Mouse (Mus musculus) limb, embryonic 14.5 days (tissue): ENCODE results near the gene Adamts2. TPM values are rescaled to one million over a fixed set of nuclear protein-coding genes. Genes with fewer than 3 reads are reported as not detected.
A peak's percentile ranks its signal among the peaks of the same experiment; 100 is the strongest.

Experiments
- ATAC-seq: fragments of 200-750 bp; cut with Nextera tagmentation; 2 replicates; pipeline ENCODE4 v1.8.0; 2017; ENCODE audit warnings: low read depth, moderate number of reproducible peaks, moderate TSS enrichment; ENCODE audit not compliant: low FRiP score
- DNase-seq: peaks from one replicate; pipeline ENCODE4 v3.0.0-alpha.2; 2015; ENCODE audit warnings: low spot score
- H3K27ac ChIP-seq: fragments of 300-500 bp; sonication (generic); replicated peaks from 2 replicates; pipeline ENCODE4 v1.5.1; 2014; ENCODE audit warnings: low read depth, mild to moderate bottlenecking, low read length, moderate library complexity, mixed read lengths
- H3K27me3 ChIP-seq: fragments of 300-500 bp; sonication (generic); 2 replicates; pipeline ENCODE4 v1.6.1; 2014; ENCODE audit warnings: low read length, mixed read lengths; ENCODE audit not compliant: control insufficient read depth, insufficient read depth
- H3K36me3 ChIP-seq: fragments of 300-500 bp; sonication (generic); 2 replicates; pipeline ENCODE4 v1.6.1; 2014; ENCODE audit warnings: mild to moderate bottlenecking, low read length, moderate library complexity, mixed read lengths; ENCODE audit not compliant: control insufficient read depth, insufficient read depth
- H3K4me1 ChIP-seq: fragments of 300-500 bp; sonication (generic); 2 replicates; pipeline ENCODE4 v1.6.1; 2014; ENCODE audit warnings: antibody characterized with exemption, low read length, mixed read lengths; ENCODE audit not compliant: control insufficient read depth, insufficient read depth
- H3K4me2 ChIP-seq: fragments of 300-500 bp; sonication (generic); replicated peaks from 2 replicates; pipeline ENCODE4 v1.6.1; 2014; ENCODE audit warnings: low read depth, mild to moderate bottlenecking, low read length, moderate library complexity; ENCODE audit not compliant: severe bottlenecking
- H3K4me3 ChIP-seq: fragments of 300-500 bp; sonication (generic); replicated peaks from 2 replicates; pipeline ENCODE4 v1.5.1; 2014; ENCODE audit warnings: low read length
- H3K9ac ChIP-seq: fragments of 300-500 bp; sonication (generic); 2 replicates; pipeline ENCODE4 v1.6.1; 2014; ENCODE audit warnings: mild to moderate bottlenecking, low read depth, low read length, moderate library complexity; ENCODE audit not compliant: severe bottlenecking
- H3K9me3 ChIP-seq: fragments of 300-500 bp; sonication (generic); 2 replicates; pipeline ENCODE4 v1.6.1; 2016; ENCODE audit warnings: low read length; ENCODE audit not compliant: control insufficient read depth
- POLR2A ChIP-seq: fragments of 200-500 bp; IDR thresholded peaks from 2 replicates; pipeline ENCODE4 v1.8.0; 2012; ENCODE audit warnings: inconsistent platforms, mild to moderate bottlenecking, moderate library complexity, borderline replicate concordance; ENCODE audit not compliant: insufficient read depth, insufficient read length; ENCODE audit errors: extremely low read depth
- WGBS: fragments of 180-500 bp; shearing (Covaris S2); extraction: QIAGEN DNeasy Blood & Tissue Kit; methylation state at CpG from one replicate; pipeline ENCODE4 v1.1.7; 2014; 5-methylcytosine and 5-hydroxymethylcytosine counted together
- polyA plus RNA-seq, 2 experiments: library from polyadenylated mRNA; depleted of rRNA in 1 of 2; stranded (reverse) in 1 of 2; unstranded in 1 of 2; fragments of >200 nt; fragmentation: Nextera tagmentation in 1 of 2; extraction: Ambion mirVana in 1 of 2; gene quantifications; 2 replicates each; pipeline versions ENCODE4 v1.2.1 to v1.2.3; 2012 to 2014

Gene Adamts2
- 34.9 and 38.7 TPM in 2 replicates for polyA plus RNA-seq (2012; rRNA removed)
- 18.9 and 19.4 TPM in 2 replicates for polyA plus RNA-seq (2014; fragmentation: Nextera tagmentation; extraction: Ambion mirVana)

- DNase-seq (peak; percentile 78), ATAC-seq (peak; percentile 90)
- no peaks in the 10 kb centered on the region for H3K36me3 ChIP-seq
- H3K4me1 ChIP-seq: peaks cover 16% of the 10 kb centered on the region
- no peaks in the 10 kb centered on the region for H3K9me3 ChIP-seq
- H3K27ac ChIP-seq: no peak within 1 kb of the TSS
- peak within 1 kb of the TSS; percentile 76 for H3K4me3 ChIP-seq
- H3K9ac ChIP-seq: peak within 1 kb of the TSS; percentile 65
- 0 out of 2 replicates have a peak, but pooled peaks have one; percentile 21 for TF ChIP-seq POLR2A
- H3K27me3 ChIP-seq: peaks cover 49% of the 10 kb centered on the region
- peak within 1 kb of the TSS; percentile 93 for H3K4me2 ChIP-seq
- under 1% methylated on average over 28 of the region's 82 CpGs for WGBS
Measured at GRCm38 (mm10) chr11:50601641-50602355, at the start of gene Adamts2. Gene Adamts2, plus strand, starts transcription at chr11:50602084.

GRCm38 (mm10) chr11:50557064-50557463 lies 44.8 kb upstream of the Adamts2 start:
- H3K27me3 ChIP-seq: no peaks in the 10 kb centered on the region
- no peak overlapping the region for H3K4me3 ChIP-seq
- no peak for ATAC-seq
- H3K4me2 ChIP-seq: no peak overlapping the region
- H3K27ac ChIP-seq: no peak overlapping the region
- no peaks in the 10 kb centered on the region for H3K9me3 ChIP-seq
- TF ChIP-seq POLR2A: no peak
- WGBS: 87% methylated on average over 3 of the region's 3 CpGs
- H3K36me3 ChIP-seq: no peaks in the 10 kb centered on the region
- no peaks in the 10 kb centered on the region for H3K4me1 ChIP-seq
- H3K9ac ChIP-seq: no peak overlapping the region
- DNase-seq: no peak

GRCm38 (mm10) chr11:50559108-50559507 lies 42.8 kb upstream of the Adamts2 start:
- Histone ChIP-seq H3K9ac (no peak overlapping the region), H3K4me2 (no peak overlapping the region), H3K36me3 (no peaks in the 10 kb centered on the region), H3K27ac (no peak overlapping the region), H3K27me3 (no peaks in the 10 kb centered on the region), H3K4me1 (0 out of 2 replicates have a peak, but pooled peaks cover 2% of the 10 kb centered on the region), H3K9me3 (no peaks in the 10 kb centered on the region), H3K4me3 (no peak overlapping the region)
- WGBS: 34% methylated on average over 4 of the region's 4 CpGs
- ATAC-seq: no peak
- no peak for TF ChIP-seq POLR2A
- DNase-seq: peak; percentile 21

- DNase-seq: no peak
Measured at GRCm38 (mm10) chr11:50565466-50566211, 36.2 kb upstream of the Adamts2 start.

GRCm38 (mm10) chr11:50571448-50571847 lies 30.4 kb upstream of the Adamts2 start:
- H3K4me3 ChIP-seq: no peak overlapping the region
- no peaks in the 10 kb centered on the region for H3K27me3 ChIP-seq
- DNase-seq (no peak), ATAC-seq (no peak)
- TF ChIP-seq POLR2A: no peak
- H3K27ac ChIP-seq: no peak overlapping the region
- no peaks in the 10 kb centered on the region for H3K36me3 ChIP-seq
- H3K4me2 ChIP-seq: no peak overlapping the region
- WGBS: 75% methylated on average over 6 of the region's 6 CpGs
- no peak overlapping the region for H3K9ac ChIP-seq
- H3K9me3 ChIP-seq: no peaks in the 10 kb centered on the region
- H3K4me1 ChIP-seq: no peaks in the 10 kb centered on the region

More at GRCm38 (mm10) chr11:50565466-50566211, 36.2 kb upstream of the Adamts2 start:
- Histone ChIP-seq H3K27ac (no peak overlapping the region), H3K9me3 (no peaks in the 10 kb centered on the region), H3K27me3 (no peaks in the 10 kb centered on the region), H3K4me3 (no peak overlapping the region), H3K4me1 (0 out of 2 replicates have a peak, but pooled peaks cover 2% of the 10 kb centered on the region), H3K36me3 (no peaks in the 10 kb centered on the region), H3K9ac (no peak overlapping the region), H3K4me2 (no peak overlapping the region)
- no peak for TF ChIP-seq POLR2A
- ATAC-seq: no peak
- 71% methylated on average over 20 of the region's 20 CpGs for WGBS
